Mouse (Mus musculus) neural tube, embryonic 13.5 days (tissue): ENCODE data around the gene Col15a1. TPM values are rescaled to one million over a fixed set of nuclear protein-coding genes. Genes with fewer than 3 reads are reported as not detected.

Experiments
- ATAC-seq: fragments of 200-750 bp; cut with Nextera tagmentation; 2 replicates; pipeline ENCODE4 v1.8.0; 2017; ENCODE audit warnings: low read depth, mild to moderate bottlenecking, moderate TSS enrichment, moderate library complexity
- H3K27ac ChIP-seq: fragments of 300-500 bp; sonication (generic); replicated peaks from 2 replicates; pipeline ENCODE4 v1.5.1; 2015; ENCODE audit warnings: moderate library complexity, mild to moderate bottlenecking, inconsistent platforms
- H3K27me3 ChIP-seq: fragments of 300-500 bp; sonication (generic); 2 replicates; pipeline ENCODE4 v1.6.1; 2015; ENCODE audit warnings: mild to moderate bottlenecking, inconsistent platforms
- H3K36me3 ChIP-seq: fragments of 300-500 bp; sonication (generic); 2 replicates; pipeline ENCODE4 v1.6.1; 2015; ENCODE audit warnings: mild to moderate bottlenecking, inconsistent platforms
- H3K4me1 ChIP-seq: fragments of 300-500 bp; sonication (generic); replicated peaks from 2 replicates; pipeline ENCODE4 v1.6.1; 2015; ENCODE audit warnings: inconsistent platforms
- H3K4me2 ChIP-seq: fragments of 300-500 bp; sonication (generic); 2 replicates; pipeline ENCODE4 v1.6.1; 2015; ENCODE audit warnings: inconsistent platforms, mild to moderate bottlenecking, moderate library complexity
- H3K4me3 ChIP-seq: fragments of 300-500 bp; sonication (generic); 2 replicates; pipeline ENCODE4 v1.5.1; 2015; ENCODE audit warnings: mild to moderate bottlenecking, inconsistent platforms
- H3K9ac ChIP-seq: fragments of 300-500 bp; sonication (generic); 2 replicates; pipeline ENCODE4 v1.6.1; 2015; ENCODE audit warnings: moderate library complexity, mild to moderate bottlenecking, inconsistent platforms
- H3K9me3 ChIP-seq: fragments of 300-500 bp; sonication (generic); 2 replicates; pipeline ENCODE4 v1.6.1; 2016; ENCODE audit warnings: inconsistent platforms
- WGBS: fragments of 180-500 bp; shearing (Covaris S2); methylation state at CpG from one replicate; pipeline ENCODE4 v1.1.7; 2015; 5-methylcytosine and 5-hydroxymethylcytosine counted together
- polyA plus RNA-seq: library from polyadenylated mRNA; unstranded; fragments of >200 nt; fragmentation: Nextera tagmentation; extraction: Ambion mirVana; gene quantifications from 2 replicates; pipeline ENCODE4 v1.2.1, GENCODE M21; 2015

Col15a1 gene
- polyA plus RNA-seq = 5.2 and 5.9 TPM in 2 replicates

DNA sequence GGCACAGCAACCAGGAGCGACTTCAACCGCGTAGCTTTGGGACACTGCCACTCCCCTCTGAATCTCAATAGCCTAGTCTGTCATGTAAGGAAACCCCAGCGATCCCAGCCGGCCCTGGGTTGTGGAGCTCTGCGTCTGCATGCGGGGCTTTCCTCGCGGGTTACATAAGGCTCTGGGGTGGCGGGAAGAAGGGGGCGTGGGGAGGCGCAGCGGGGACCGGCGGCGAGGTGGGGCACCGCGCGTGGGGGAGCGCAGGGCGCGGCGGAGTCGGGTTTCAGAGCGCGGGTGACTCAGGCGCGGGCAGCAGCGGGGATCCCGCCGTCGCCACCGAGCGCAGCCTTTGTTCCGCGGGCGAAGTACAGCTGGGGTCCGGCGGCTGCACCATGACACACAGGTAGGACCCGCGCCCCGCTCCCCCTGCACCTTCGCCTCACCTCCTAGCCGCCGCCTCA, at the start of gene Col15a1:
Col15a1 (plus strand) TSS at position 193 of the 452 bp plus-strand sequence.
- Histone ChIP-seq H3K4me1 (peaks cover 16% of the 10 kb centered on the region), H3K27me3 (peaks cover 61% of the 10 kb centered on the region), H3K9me3 (no peaks in the 10 kb centered on the region), H3K9ac (peak within 1 kb of the TSS; percentile 73), H3K4me2 (peak within 1 kb of the TSS; percentile 76), H3K27ac (no peak within 1 kb of the TSS), H3K36me3 (no peaks in the 10 kb centered on the region), H3K4me3 (peak within 1 kb of the TSS; percentile 52)
- peak; percentile 83 for ATAC-seq
- under 1% methylated on average over 25 of the region's 45 CpGs for WGBS

DNA sequence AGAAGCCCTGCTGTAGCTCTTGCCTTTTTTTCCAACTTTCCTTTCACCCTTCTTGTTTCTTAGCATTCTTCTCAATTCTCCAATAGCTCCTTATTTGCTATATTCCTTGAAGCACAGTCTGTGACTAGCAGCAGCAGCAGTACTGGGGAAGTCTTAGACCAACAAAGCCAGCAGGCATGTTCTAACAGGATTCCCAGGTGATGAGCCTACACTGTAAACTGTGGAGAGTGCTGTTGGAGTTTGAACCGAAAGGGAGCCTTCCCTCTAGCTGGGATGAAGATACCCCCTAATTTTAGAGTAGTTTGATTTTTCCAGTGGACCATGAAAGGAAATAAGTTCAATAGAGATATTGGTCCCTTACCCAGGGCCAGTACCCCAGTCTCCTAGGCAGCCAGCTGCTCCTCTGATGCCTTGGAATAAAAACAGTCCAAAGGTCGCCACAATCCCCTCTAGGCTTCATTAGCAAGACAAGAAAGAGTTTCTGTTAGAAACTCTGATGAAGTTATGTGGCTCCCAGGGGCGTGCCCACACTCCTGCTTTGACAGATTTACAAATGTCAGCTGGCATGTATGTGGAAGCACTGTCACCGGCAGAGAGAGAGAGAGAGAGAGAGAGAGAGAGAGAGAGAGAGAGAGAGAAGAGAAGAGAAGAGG, 46.7 kb upstream of the Col15a1 start:
- H3K27ac ChIP-seq = peak overlapping the region; percentile 49
- no peak overlapping the region for H3K4me2 ChIP-seq
- peak; percentile 67 for ATAC-seq
- H3K27me3 ChIP-seq = no peaks in the 10 kb centered on the region
- 0 out of 2 replicates have a peak, but pooled peaks cover 5% of the 10 kb centered on the region for H3K9me3 ChIP-seq
- H3K9ac ChIP-seq = no peak overlapping the region
- 6% methylated on average over 3 of the region's 4 CpGs for WGBS
- H3K36me3 ChIP-seq = no peaks in the 10 kb centered on the region
- peaks cover 21% of the 10 kb centered on the region for H3K4me1 ChIP-seq
- H3K4me3 ChIP-seq = no peak overlapping the region

DNA sequence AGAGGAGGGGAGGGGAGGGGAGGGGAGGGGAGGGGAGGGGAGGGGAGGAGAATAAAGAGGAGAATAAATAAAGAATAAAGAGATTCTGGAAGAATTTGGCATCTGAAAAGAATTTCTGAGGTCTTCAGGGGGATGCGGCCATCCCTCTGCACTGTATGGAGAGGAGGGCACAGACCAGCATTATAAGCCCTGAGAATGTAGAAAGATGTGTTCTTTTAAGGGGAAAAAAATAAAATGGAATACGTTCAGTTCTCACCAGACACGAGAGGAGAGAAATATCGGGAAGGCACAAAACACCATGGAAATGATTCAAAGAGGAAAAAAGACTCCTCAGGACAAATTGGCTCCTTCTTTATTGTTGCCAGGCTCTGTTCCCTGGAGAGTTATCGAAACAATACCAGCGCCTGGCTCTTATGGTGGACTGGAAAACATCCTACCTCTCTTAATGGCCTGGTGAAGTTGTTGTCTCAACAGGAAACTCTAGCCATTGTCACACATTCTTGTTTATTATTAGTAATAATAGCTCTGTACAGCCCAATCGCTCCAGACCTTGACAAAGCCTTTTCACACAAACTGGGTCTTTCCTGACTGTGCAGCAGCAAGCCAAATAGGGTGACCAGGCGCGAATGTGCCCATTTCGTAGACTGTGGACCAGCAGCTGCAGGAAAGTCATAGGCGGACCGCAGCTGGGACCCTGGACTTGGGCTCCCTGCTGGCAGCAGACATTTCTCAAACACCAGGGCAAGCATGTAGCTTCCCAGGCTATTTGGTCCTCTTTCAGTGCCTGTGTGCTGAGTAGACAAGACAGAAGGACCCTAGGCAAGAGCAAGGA, 46.0 kb upstream of the Col15a1 start:
- Histone ChIP-seq H3K4me3 (no peak overlapping the region), H3K4me2 (peak overlapping the region; percentile 13; the same call in 1 of the 2 replicates), H3K36me3 (no peaks in the 10 kb centered on the region), H3K27me3 (no peaks in the 10 kb centered on the region), H3K27ac (peak overlapping the region; percentile 49), H3K9me3 (0 out of 2 replicates have a peak, but pooled peaks cover 5% of the 10 kb centered on the region), H3K4me1 (peaks cover 21% of the 10 kb centered on the region), H3K9ac (peak overlapping the region; percentile 38; the same call in 1 of the 2 replicates)
- 39% methylated on average over 12 of the region's 12 CpGs for WGBS
- ATAC-seq = peak; percentile 61; the same call in 1 of the 2 replicates

DNA sequence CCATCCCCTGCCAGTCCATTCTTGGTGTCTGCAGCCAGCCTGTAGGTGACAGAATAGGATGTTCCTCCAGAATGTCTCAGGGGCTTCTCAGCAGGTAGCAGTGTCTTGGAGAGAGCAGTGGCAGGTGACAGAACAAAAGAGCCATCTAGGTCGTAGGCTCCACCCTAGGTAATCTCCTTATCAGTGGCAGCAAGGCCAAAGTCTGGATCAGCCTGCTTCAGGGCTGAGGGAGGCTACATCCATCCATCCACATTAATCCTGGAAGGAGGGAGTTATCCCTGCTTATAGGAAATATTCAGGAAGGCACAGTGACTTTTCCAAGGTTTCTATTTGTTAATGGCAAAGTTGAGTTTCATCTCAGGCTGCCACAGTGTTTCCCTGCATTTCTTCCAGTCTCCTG, 35.6 kb upstream of the Col15a1 start:
- 71% methylated on average over 1 of the region's 1 CpGs for WGBS
- Histone ChIP-seq H3K4me2 (no peak overlapping the region), H3K9ac (no peak overlapping the region), H3K36me3 (no peaks in the 10 kb centered on the region), H3K9me3 (no peaks in the 10 kb centered on the region), H3K4me3 (no peak overlapping the region), H3K4me1 (no peaks in the 10 kb centered on the region), H3K27me3 (no peaks in the 10 kb centered on the region), H3K27ac (no peak overlapping the region)
- no peak for ATAC-seq

DNA sequence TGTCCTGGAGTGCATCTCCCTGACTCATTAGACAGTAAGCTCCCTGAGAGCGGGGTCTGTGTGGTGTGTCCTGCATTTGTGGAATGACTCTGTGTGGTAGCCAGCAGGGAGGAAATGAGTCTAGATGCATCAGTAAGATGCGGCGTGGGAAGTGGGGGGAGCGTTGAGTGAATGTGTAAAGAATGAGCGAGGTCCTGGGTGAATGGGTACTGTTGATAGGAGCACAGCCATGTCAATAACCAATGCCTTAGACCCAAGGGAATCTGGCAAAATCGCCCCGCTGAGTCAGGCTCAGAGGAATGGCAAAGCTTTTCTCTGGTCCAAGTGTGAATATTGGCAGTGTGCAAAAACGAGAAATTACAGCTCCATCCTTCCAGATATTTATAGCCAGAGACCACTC, 30.9 kb upstream of the Col15a1 start:
- no peak for ATAC-seq

DNA sequence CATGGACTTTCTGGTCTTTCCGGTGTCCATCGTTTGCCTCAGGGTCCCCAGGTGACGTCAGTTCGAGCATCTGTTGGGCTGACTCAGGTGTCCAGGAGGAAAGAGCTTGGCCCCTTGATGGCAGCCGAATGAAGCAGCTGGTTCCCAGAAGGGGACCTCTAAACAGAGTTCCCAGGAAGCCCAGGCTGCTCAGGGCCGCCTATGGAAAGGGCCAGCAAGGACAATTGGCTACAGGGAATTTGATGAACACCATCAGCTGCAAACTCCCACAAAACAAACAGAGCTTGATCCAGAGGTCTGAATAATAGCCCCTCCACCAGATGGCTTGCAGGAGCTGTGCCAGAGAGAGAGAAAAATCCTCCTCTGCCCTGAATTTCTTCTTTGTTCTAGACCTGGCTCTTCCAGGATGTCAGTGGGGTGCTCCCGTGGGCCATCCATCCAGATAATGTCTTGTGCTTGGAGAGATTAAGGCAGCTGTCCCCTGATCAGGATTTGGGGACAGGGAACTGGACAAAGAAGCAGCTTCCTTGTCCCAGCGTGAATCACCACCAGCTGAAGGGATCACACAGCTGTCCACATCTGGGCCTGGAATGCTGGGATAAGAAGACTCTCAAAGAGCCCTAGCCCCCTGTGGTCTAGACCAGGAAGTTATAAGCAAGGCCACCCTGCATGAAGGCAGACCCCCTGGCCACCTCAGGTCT, 29.6 kb upstream of the Col15a1 start:
- 55% methylated on average over 8 of the region's 8 CpGs for WGBS
- H3K27ac ChIP-seq = no peak overlapping the region
- no peak overlapping the region for H3K9ac ChIP-seq
- no peaks in the 10 kb centered on the region for H3K27me3 ChIP-seq
- H3K9me3 ChIP-seq = no peaks in the 10 kb centered on the region
- ATAC-seq = 0 out of 2 replicates have a peak, but pooled peaks have one; percentile 27
- H3K36me3 ChIP-seq = no peaks in the 10 kb centered on the region
- H3K4me1 ChIP-seq = peaks cover 5% of the 10 kb centered on the region; the same call in 1 of the 2 replicates
- H3K4me2 ChIP-seq = no peak overlapping the region
- H3K4me3 ChIP-seq = no peak overlapping the region

More for the DNA sequence above, 30.9 kb upstream of the Col15a1 start:
- H3K4me1 ChIP-seq = peaks cover 5% of the 10 kb centered on the region; the same call in 1 of the 2 replicates
- H3K4me3 ChIP-seq = no peak overlapping the region
- H3K27ac ChIP-seq = no peak overlapping the region
- H3K27me3 ChIP-seq = no peaks in the 10 kb centered on the region
- H3K4me2 ChIP-seq = no peak overlapping the region
- no peak overlapping the region for H3K9ac ChIP-seq
- no peaks in the 10 kb centered on the region for H3K36me3 ChIP-seq
- no peaks in the 10 kb centered on the region for H3K9me3 ChIP-seq
- WGBS = 84% methylated on average over 8 of the region's 8 CpGs

DNA sequence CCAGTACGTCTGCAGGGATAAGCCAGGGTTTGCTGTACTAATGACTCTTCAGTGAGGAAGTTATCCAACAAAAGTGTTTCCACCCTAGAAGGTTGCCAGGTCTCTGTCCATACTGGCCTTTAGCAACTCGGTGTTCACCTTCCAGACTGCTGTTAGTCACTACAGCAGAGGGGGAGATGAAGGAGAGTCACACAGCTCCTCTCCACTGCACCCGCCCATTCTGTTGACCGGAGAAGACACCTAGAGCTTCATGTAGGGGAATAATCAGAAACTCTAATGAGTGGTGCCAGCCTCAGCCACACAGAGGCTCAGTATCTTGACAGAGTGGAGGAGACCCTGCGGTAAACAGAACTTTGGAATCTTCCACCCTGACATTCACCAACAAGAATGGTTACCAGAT, 28.4 kb upstream of the Col15a1 start:
- Histone ChIP-seq H3K4me2 (no peak overlapping the region), H3K9ac (no peak overlapping the region), H3K9me3 (no peaks in the 10 kb centered on the region), H3K27me3 (no peaks in the 10 kb centered on the region), H3K4me3 (no peak overlapping the region), H3K36me3 (no peaks in the 10 kb centered on the region), H3K27ac (no peak overlapping the region), H3K4me1 (peaks cover 5% of the 10 kb centered on the region; the same call in 1 of the 2 replicates)
- ATAC-seq = no peak
- 91% methylated on average over 5 of the region's 5 CpGs for WGBS

DNA sequence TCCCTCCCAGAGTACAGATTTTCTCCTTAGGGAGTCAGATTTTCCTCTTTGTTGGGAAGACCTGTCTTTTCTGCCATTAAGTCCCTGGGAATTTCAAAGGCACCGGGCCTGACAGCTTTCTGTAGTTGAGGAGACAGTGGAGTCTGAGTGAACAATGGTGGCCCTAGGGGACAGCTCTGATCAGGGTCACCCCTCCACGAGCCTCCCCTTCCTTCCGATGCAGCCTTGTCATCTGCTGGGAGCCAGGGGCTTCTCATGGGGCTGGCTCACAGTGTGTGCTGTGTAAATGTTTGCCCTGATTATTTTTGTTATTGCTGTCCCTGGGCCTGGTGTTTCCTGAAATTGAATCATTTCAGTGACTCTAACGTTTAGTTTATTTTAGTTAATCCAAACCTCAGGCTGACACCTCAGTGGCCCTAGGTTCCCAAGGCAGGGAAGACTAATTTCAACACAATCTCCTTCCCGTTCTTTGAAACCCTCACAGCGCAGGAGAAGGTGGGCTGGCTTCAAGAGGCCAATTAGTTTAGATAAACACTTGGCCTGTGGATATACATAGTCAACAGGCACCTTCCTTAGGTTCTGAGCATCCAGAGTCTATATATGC, 23.8 kb upstream of the Col15a1 start:
- Histone ChIP-seq H3K36me3 (no peaks in the 10 kb centered on the region), H3K27ac (no peak overlapping the region), H3K9ac (no peak overlapping the region), H3K4me2 (no peak overlapping the region), H3K27me3 (no peaks in the 10 kb centered on the region), H3K4me1 (no peaks in the 10 kb centered on the region), H3K4me3 (no peak overlapping the region), H3K9me3 (no peaks in the 10 kb centered on the region)
- 56% methylated on average over 6 of the region's 6 CpGs for WGBS
- no peak for ATAC-seq

DNA sequence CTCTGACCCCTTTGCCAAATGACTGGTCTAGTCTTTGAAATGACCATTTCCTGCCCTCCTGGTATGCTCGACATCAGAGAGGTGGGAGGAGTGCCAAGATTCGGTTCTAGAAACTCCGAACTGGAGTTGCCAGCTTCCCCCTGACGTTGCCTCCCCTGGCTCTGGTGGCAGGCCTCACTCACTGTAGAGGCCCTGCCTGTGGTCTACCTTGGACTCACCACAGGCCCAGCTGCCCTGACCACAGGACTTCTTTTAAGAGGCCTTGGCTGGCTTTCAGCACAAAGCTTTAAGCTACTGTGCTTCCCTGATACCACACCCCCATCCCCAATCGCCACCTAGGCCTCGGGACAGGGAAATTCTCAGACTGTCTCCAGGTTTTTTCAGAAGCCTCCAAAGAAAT, 21.4 kb upstream of the Col15a1 start:
- Histone ChIP-seq H3K9me3 (no peaks in the 10 kb centered on the region), H3K27ac (no peak overlapping the region), H3K27me3 (no peaks in the 10 kb centered on the region), H3K36me3 (no peaks in the 10 kb centered on the region), H3K4me1 (no peaks in the 10 kb centered on the region), H3K9ac (no peak overlapping the region), H3K4me3 (no peak overlapping the region), H3K4me2 (no peak overlapping the region)
- 84% methylated on average over 6 of the region's 6 CpGs for WGBS
- no peak for ATAC-seq

DNA sequence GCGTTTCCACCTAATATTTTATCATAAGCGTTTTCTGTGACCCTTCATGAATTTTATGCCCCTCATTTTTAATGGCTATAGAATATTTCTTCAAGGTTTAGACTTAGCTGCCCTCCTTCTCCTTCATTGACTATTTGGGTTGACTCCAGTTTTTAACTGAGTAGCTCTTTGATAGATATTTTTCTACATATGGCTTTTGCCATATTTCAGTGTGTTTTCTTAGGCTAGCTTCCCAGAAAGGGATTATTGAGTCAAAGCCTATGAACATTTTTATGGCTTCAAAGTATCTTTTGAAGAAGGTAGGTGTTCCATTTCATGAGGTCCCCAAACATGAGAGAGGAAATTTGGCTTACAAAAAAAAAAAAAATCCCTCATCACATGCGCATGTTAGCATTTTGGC, 11.8 kb upstream of the Col15a1 start:
- no peaks in the 10 kb centered on the region for H3K9me3 ChIP-seq
- H3K4me3 ChIP-seq = no peak overlapping the region
- no peaks in the 10 kb centered on the region for H3K36me3 ChIP-seq
- H3K9ac ChIP-seq = no peak overlapping the region
- no peak overlapping the region for H3K4me2 ChIP-seq
- ATAC-seq = no peak
- 81% methylated on average over 3 of the region's 3 CpGs for WGBS
- no peaks in the 10 kb centered on the region for H3K4me1 ChIP-seq
- no peaks in the 10 kb centered on the region for H3K27me3 ChIP-seq
- no peak overlapping the region for H3K27ac ChIP-seq

DNA sequence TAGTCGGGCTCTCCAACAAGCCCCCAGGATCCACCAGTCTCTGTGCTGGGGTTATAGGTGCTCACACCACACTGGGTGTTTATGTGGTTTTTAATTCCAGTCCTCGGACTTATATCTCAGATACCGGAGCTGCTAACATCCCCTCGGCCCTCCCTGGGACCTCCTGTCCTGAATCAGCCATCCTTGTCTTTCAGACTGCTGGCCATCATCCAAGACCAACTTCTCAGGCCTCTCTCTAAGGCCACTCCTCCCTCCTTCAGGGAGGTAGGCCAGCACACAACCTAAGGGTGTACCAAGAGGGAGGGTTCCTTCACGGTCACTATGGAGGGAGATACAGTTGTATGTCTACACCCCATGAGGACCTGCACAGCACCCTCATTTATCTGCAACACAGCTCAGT, 4.3 kb upstream of the Col15a1 start:
- no peak for ATAC-seq
- H3K4me1 ChIP-seq = peaks cover 11% of the 10 kb centered on the region
- H3K4me2 ChIP-seq = no peak overlapping the region
- H3K9me3 ChIP-seq = no peaks in the 10 kb centered on the region
- 81% methylated on average over 5 of the region's 5 CpGs for WGBS
- no peak overlapping the region for H3K27ac ChIP-seq
- H3K36me3 ChIP-seq = no peaks in the 10 kb centered on the region
- no peak overlapping the region for H3K4me3 ChIP-seq
- peaks cover 35% of the 10 kb centered on the region for H3K27me3 ChIP-seq
- no peak overlapping the region for H3K9ac ChIP-seq
